Mouse (Mus musculus): ENCODE measurements around the gene Zfp879. TPM values are rescaled to one million over a fixed set of nuclear protein-coding genes. Genes with fewer than 3 reads are reported as not detected.

The Zfp879 gene
- polyA plus RNA-seq (2017; shearing (Covaris generic)), result not detected

GRCm38 (mm10) chr11:50841023-50841735, at the start of gene Zfp879:
Zfp879 (minus strand) TSS chr11:50841552.
- peak; percentile 46 for ATAC-seq

GRCm38 (mm10) chr11:50887390-50888128, 46.2 kb upstream of the Zfp879 start, which contains the start of gene Zfp454:
Zfp454 (minus strand) TSS chr11:50887651.
- ATAC-seq, result no peak

- no peak for ATAC-seq
Measured at GRCm38 (mm10) chr11:50886933-50887293, 45.6 kb upstream of the Zfp879 start.

- no peak for ATAC-seq
Measured at GRCm38 (mm10) chr11:50886231-50886932, 45.0 kb upstream of the Zfp879 start.

- ATAC-seq, result no peak
Measured at GRCm38 (mm10) chr11:50883756-50884155, 42.4 kb upstream of the Zfp879 start.

- ATAC-seq, result no peak
Measured at GRCm38 (mm10) chr11:50878641-50879040, 37.3 kb upstream of the Zfp879 start.

- no peak for ATAC-seq
Measured at GRCm38 (mm10) chr11:50850989-50851601, 9.7 kb upstream of the Zfp879 start.

GRCm38 (mm10) chr11:50850177-50850735, 8.9 kb upstream of the Zfp879 start, which contains the start of gene Grm6:
Grm6 (plus strand) TSS chr11:50850685.
- ATAC-seq, result no peak

- ATAC-seq, result no peak
Measured at GRCm38 (mm10) chr11:50849310-50849709, 8.0 kb upstream of the Zfp879 start.

GRCm38 (mm10) chr11:50848520-50849137, 7.3 kb upstream of the Zfp879 start:
- no peak for ATAC-seq

- ATAC-seq, result no peak
Measured at GRCm38 (mm10) chr11:50847047-50847446, 5.7 kb upstream of the Zfp879 start.

GRCm38 (mm10) chr11:50845951-50846350, 4.6 kb upstream of the Zfp879 start:
- no peak for ATAC-seq

- ATAC-seq, result peak; percentile 69
Measured at GRCm38 (mm10) chr11:50835727-50836126, 5.6 kb downstream of the Zfp879 start.

GRCm38 (mm10) chr11:50827010-50827953, 14.1 kb downstream of the Zfp879 start, which contains the start of gene Zfp354c:
Zfp354c (minus strand) TSS chr11:50827724.
- peak; percentile 92 for ATAC-seq

- no peak for ATAC-seq
Measured at GRCm38 (mm10) chr11:50826214-50826613, 15.1 kb downstream of the Zfp879 start.

- ATAC-seq, result no peak
Measured at GRCm38 (mm10) chr11:50814233-50814632, 27.1 kb downstream of the Zfp879 start.

- ATAC-seq, result no peak
Measured at GRCm38 (mm10) chr11:50798836-50799235, 42.5 kb downstream of the Zfp879 start.

- no peak for ATAC-seq
Measured at GRCm38 (mm10) chr11:50797674-50798073, 43.7 kb downstream of the Zfp879 start.

Measured in activated CD4-positive, CD25-positive, alpha-beta regulatory T cell, adult 4 months (primary cell).